In genomic region chr6:31069243-31069642, GRCm38 (mm10) we compare ENCODE assay signal across 26 mouse cellular contexts.
"Had no signal": no experiment of that assay in that cellular context is flagged by ENCODE, and none has a peak within 500 bp of the region (broad histone marks: within the 10 kb centered on the region; RNA-seq: fewer than 3 reads in every experiment).

No protein-coding gene starts in this region.

- H3K4me1 ChIP-seq: forebrain, embryonic 13.5 days; forebrain, embryonic 15.5 days had no signal

- H3K4me3 ChIP-seq: embryonic facial prominence, embryonic 10.5 days; embryonic facial prominence, embryonic 12.5 days; embryonic facial prominence, embryonic 13.5 days; embryonic facial prominence, embryonic 15.5 days; erythroblast, embryonic 14.5 days; forebrain, embryonic 10.5 days; forebrain, embryonic 12.5 days; forebrain, embryonic 13.5 days; forebrain, embryonic 15.5 days; gastrocnemius, adult 2 months had no signal

- H3K4me2 ChIP-seq: embryonic facial prominence, embryonic 12.5 days; embryonic facial prominence, embryonic 13.5 days; embryonic facial prominence, embryonic 15.5 days; forebrain, embryonic 12.5 days; forebrain, embryonic 13.5 days; forebrain, embryonic 15.5 days had no signal

- DNase-seq: cerebellum, adult 18-20 months; cerebellum, adult 2 months; cerebellum, adult 8-10 months; cerebellum, adult 9-10 months; cerebellum, adult 9-11 months; cerebellum, postnatal 10 days; cerebellum, postnatal 14 days; cerebellum, postnatal 25 days; cerebellum, postnatal 36 days; embryo, embryonic 11 days; forebrain, postnatal 0 days; gastrocnemius, adult 2 months; gastrocnemius, postnatal 10 days; gastrocnemius, postnatal 14 days; gastrocnemius, postnatal 25 days; gastrocnemius, postnatal 36 days; heart, adult 18-20 months had no signal

- H3K27ac ChIP-seq: embryonic facial prominence, embryonic 10.5 days; embryonic facial prominence, embryonic 12.5 days; embryonic facial prominence, embryonic 13.5 days; forebrain, embryonic 10.5 days; forebrain, embryonic 12.5 days; forebrain, embryonic 13.5 days; forebrain, embryonic 15.5 days had no signal

- H3K36me3 ChIP-seq: embryonic facial prominence, embryonic 10.5 days; embryonic facial prominence, embryonic 12.5 days; embryonic facial prominence, embryonic 13.5 days; embryonic facial prominence, embryonic 15.5 days; forebrain, embryonic 10.5 days; forebrain, embryonic 12.5 days; forebrain, embryonic 15.5 days had no signal

- H3K9ac ChIP-seq: embryonic facial prominence, embryonic 12.5 days; embryonic facial prominence, embryonic 13.5 days; embryonic facial prominence, embryonic 15.5 days; forebrain, embryonic 12.5 days; forebrain, embryonic 13.5 days; forebrain, embryonic 15.5 days; forebrain, postnatal 0 days had no signal

- H3K27me3 ChIP-seq: embryonic facial prominence, embryonic 12.5 days; embryonic facial prominence, embryonic 13.5 days; embryonic facial prominence, embryonic 15.5 days; forebrain, embryonic 12.5 days; forebrain, embryonic 13.5 days; forebrain, embryonic 15.5 days had no signal
